Mouse (Mus musculus) small intestine, adult 2 months (tissue): ENCODE data around the gene Clec16a.

Source experiments
- CTCF ChIP-seq: fragments of 200-500 bp; IDR thresholded peaks from 2 replicates; pipeline ENCODE4 v1.5.1; 2012; ENCODE audit warnings: low read depth, mild to moderate bottlenecking, control low read depth, inconsistent platforms, low read length, moderate library complexity, mixed read lengths; ENCODE audit not compliant: insufficient replicate concordance, insufficient read length; ENCODE audit errors: extremely low read depth
- POLR2A ChIP-seq: fragments of 200-500 bp; IDR thresholded peaks from 2 replicates; pipeline ENCODE4 v1.6.1; 2012; ENCODE audit warnings: low read depth, mild to moderate bottlenecking, control low read depth, inconsistent platforms, low read length, moderate library complexity

DNA sequence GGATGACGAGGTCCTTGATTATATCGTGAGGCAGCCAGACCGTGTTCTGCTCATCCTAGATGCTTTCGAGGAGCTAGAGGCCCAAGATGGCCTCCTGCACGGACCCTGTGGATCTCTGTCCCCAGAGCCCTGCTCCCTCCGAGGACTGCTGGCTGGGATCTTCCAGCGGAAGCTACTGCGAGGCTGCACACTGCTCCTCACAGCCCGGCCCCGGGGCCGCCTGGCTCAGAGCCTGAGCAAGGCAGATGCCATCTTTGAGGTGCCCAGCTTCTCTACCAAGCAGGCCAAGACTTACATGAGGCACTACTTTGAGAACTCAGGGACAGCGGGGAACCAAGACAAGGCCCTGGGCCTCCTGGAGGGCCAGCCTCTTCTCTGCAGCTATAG is 34.0 kb upstream of the Clec16a start:
- TF ChIP-seq POLR2A (no peak), CTCF (no peak)
